Mouse (Mus musculus): ENCODE results near the gene Shisal1.

GRCm38 (mm10) chr15:84351342-84351741 lies 95.6 kb downstream of the Shisal1 start:
- no peak for TF ChIP-seq MAFK (IDR thresholded peaks at IDR 0.05; ENCODE audit: insufficient read depth, low read depth, low read length)
- no peak for TF ChIP-seq ZNF384 (IDR thresholded peaks at IDR 0.05; ENCODE audit: low read depth, low read length)
- no peak for TF ChIP-seq ZC3H11A (IDR thresholded peaks at IDR 0.05; ENCODE audit: borderline replicate concordance, low read depth, low read length)
- no peak for TF ChIP-seq CHD2 (IDR thresholded peaks at IDR 0.05; ENCODE audit: low read depth, low read length)
- TF ChIP-seq HCFC1 (IDR thresholded peaks at IDR 0.05; ENCODE audit: borderline replicate concordance, insufficient read depth, low read length): no peak
